Mouse (Mus musculus) urinary bladder, postnatal 14 days (tissue): ENCODE results near the gene Rtkn2.
A peak's percentile ranks its signal among the peaks of the same experiment; 100 is the strongest.

Experiments
- DNase-seq: peaks from one replicate; pipeline ENCODE4 v3.0.0; 2021; ENCODE audit warnings: low spot score

Rtkn2 gene

DNA sequence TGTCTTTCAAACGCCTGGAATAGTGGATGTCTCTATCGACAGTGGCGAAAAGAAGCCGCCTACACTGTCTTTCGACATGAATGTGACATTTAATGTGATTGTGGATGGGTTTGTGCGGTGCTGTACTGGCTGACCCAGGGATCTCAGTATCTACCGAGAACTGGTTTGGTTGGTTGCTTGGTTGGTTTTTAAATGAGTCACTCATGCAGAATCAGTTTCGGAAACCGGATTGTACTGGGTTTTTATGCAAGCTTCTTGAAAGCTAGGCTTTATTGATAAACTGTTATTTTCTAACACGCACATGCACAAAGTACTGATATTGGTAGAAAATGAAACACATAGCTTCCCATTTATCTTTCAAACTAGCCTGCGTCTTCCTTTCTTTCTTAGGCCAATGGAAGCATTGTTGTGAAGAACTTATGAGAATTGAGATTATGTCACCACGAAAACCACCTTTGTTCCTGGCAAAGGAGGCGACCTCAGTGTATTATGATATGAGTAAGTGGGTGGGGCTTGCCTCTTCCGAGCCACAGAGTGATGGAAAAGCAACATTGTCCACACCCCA is 60.4 kb downstream of the Rtkn2 start:
- DNase-seq = peak; percentile 18

DNA sequence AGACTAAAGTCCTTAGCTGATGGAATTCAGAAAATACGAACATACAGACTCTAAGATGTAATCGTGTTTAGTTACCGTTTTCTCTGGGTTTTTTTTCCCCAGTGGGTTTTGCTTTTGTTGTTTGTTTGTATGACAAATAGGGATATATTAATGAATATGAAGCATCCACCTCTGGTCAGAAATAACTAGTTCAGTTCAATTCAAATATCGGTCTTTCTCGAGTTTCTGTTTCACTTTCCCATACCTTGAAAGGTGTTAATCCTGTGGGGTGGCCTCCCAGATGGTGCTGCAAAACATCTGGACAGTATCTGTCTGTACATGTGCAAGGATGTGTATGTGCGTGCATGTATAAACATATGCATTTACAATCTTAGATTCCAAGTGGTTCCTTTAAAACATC is 61.0 kb downstream of the Rtkn2 start:
- no peak for DNase-seq

DNA sequence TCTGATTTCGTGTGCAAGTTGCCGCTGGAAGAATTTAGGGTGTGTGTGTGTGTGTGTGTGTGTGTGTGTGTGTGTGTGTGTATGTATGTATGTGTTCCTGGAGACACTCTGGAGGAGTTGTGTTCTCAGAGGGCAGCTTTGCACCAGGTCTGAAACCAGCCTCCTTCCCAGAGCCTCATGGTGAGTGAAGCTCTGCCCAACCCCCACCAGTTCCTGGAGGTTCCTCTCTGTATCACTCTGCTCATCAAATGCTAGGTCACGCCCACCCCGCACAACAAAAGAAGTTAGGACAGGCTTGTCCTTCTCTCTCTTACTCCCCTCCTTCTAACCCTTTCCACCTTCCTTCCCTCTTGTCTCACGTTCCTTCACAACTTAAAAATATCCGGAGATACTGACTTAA is 64.6 kb downstream of the Rtkn2 start:
- peak; percentile 22 for DNase-seq

DNA sequence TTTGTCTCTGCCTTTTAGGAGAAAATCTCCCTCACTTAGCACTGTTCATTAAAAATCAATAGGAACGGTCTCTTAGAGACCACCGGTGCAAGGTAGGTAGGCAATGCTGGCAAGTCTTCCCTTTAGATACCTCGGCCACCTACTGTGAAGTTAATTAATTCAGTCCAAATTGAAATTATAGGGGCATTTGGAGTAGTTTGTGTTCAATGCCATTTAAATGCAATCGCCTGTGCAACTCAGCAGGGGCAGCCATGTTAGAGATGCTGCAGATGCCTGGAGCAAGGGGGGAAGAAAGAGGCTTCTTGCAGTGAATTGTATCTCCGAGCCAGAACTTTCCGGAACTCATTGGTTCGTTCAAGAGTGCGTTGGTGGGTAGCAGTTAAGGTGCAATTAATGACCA is 65.5 kb downstream of the Rtkn2 start:
- DNase-seq = no peak

DNA sequence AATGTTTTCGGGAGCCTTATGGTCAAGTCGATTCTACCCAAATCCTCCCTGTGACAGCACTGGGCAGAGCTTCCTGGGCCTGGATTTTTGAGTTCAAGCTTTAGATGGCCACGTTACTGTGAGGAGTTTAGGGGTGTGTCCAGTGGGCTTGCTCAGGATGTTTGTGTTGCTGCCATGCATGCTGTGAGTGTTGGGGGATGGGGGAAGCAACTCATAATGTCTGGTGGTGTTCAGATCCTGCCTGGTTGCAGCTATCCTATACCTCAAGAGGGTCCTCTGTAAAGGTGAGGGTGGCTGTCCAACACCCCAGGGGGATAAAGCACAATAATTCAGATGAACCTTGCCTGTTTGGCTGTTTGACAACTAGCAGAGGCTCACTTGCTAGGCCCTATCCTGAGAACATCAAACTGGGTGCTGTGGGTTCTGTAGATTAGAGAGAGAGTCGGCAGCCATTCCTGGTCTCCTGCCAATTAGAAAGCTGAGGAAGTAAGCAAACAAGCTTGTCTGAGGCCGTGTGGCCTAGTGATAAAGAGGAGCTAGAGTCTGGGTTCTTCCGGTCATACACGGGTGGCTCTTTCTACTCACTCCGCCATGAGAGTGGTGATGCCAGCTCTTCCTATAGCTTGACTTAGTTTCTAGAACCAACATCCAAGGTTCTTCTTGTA is 69.4 kb downstream of the Rtkn2 start:
- no peak for DNase-seq

DNA sequence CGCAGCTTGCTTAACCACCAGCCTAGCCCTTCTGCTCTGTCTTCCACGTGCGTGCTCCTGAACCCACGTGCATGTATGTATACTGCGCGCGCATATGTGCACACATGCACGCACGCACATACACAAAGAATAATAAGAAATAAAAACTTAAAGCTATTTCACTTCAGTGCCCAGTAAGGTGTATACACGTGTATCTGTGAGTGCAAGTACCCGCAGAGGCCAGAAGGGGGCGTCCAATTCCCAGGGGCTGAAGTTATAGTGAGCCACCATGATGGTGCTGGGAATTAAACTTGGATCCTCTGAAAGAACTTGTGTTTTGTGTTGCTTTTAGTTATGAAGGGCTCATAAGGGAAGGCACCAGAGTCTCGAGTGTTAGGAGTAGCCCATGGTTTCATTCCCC is 71.5 kb downstream of the Rtkn2 start:
- no peak for DNase-seq

DNA sequence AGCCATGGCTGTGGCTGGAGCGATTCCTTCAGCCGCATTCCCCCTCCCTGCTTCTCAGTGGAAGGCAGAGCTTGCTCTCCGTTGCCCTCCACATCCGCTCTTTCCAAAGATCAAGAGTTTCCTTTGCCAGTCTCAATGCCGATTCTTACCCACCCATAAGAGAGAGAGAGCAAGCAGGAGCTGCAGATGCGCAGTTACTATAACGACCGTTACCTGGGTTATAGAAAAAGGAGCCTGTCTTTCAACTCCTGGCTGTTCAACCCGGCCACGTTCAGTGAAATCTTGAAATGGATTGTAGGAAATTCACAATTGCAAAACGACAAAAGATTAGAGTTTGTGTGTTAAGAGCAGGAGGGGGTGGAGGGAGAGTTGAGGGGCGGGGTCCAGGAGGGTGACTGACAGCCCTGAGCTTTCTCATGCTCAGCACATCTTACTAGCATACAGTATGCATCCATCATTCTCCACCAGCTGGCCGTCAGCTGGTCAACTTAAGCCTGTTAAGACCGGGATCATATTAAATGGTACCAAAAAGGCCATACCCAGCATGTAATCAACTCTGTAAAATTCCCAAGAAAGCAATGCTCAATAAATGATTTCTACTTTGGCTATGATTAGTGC is 72.1 kb downstream of the Rtkn2 start:
- DNase-seq = no peak

DNA sequence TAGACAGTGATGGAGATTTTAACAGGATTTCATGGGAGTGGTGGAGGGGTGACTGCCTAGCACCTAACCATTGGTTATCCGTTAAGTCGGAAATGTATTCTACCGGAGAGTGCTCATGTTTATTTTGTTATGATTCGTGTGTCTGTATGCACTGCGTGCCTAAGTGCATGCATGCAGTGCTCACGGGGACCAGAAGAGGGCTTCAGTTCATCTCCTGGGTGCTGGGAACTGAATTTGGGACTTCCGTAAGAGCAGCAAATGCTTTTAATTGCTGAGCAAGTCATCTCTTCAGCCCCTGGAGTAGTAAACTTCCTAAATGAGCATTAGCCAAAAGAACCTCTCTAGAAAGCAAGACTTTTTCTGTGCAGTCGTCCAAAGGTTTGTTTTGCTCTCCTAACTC is 72.9 kb downstream of the Rtkn2 start:
- DNase-seq = no peak

DNA sequence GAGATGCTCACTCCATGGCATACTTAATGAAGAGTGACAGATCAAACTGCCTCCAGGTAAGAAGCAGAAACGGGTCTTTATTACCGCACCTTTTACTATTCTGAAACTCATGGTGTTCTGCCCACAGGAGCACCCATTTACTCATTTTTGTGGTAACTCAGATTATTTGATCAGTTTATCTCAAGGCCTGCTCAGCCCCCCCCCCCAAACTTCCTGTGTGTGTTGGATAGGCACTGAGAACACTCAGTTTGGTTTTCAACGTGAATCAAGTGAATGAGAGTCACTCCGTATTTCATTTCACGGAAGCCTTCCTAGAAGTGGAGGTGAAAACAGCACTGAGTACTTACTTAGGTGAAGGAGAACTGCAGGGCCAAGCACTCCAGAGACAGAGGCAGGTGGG is 74.8 kb downstream of the Rtkn2 start:
- no peak for DNase-seq

DNA sequence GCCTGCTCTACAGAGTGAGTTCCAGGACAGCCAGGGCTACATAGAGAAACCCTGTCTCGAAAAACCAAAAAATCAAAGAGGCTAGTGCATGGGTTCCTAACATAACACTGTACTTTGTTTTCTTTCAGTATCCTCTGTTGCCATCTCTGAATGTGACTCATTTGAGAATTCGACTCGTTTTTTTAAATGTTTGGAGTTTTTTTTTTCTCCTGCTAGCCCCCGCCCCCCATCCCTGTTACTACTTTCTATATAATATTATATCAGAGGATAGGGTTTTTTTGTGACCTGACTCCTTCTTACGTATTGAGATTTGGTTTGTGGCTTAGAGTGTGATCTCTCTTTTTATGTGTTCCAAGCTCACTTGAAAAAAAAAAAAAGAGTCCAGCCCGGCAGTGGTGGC is 75.3 kb downstream of the Rtkn2 start:
- DNase-seq = no peak

DNA sequence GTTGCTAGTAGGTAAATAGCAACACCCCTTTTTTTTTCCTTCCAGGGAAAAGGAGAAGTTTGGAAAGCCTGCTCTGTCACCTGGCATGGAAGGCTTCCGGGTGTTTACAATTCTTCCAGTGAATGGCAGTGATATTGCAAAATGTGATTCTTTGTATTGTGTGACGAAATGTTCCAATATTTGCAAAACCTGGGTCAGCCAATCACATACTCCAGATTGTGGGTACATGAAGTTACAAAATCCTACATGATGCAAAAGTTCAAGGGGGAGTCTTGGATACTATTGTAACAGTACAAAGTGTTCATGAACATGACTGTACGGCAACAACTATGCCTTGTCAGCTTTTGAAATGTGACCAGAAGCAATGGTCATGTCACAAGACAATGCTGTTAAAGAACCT is 78.5 kb downstream of the Rtkn2 start:
- DNase-seq = no peak

DNA sequence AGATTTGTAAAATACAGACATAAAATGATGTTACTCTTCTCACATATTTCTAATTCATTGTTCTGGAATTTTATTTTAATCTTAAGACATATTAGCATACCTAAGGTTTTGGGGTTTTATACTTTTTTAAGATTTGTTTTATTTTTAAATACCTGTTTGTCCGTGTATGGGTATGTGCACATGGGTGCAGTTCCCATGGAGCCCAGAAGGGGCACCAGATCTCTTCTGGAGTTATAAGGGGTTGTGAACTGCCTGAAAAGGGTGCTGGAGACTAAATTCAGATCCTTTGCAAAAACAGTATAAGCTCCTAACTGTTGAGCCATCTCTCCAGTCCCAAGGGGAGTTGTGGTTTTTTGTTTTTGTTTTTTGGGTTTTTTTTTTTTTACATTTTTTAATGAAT is 79.0 kb downstream of the Rtkn2 start:
- no peak for DNase-seq

DNA sequence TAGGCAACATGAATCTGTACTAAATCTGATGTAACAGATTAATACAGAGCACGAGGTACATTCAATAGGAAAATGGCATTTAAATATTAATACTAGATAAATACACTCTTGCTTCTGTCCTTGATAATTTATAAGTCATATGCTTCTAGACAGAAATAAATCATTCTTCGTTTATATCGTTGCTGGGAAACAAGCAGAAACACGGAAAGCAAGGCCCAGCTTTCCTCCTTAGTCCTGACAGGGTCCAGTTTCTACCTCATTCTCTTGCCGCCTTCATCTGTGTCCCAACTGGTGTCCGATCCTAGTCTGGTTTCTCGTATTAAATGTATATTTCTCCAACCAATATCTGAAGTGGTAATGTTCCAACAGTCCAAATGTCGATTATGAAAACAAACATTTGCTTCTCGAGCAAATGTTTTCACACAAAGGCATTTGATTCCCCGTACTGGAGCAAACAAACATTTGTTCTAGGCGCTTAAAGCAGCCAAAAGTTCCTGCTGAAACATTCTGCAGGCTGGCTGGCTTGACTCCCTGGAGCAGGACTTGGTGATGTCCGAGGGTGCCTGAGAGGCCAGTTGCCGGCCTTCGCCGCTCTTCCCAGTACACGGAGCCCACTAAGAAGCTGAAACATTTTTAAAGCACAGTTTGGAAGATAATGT is 81.3 kb downstream of the Rtkn2 start:
- DNase-seq = peak; percentile 29

DNA sequence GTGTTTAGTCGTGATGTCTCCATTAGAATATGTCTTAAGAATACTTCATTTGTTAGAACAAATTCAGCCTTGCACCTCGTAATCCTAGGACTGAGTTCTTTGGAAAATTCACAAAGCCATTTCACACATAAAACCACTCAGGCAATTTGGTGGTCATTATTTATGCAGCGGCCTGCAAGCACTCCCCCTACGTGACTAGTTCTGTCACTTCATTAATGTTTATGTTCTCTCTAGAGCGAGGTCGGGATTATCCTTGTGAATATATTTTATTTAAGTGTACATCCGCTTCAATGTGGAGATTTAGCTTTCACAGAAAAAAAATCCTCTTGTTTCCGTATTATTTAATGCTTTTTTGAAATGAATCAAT is 81.9 kb downstream of the Rtkn2 start:
- no peak for DNase-seq

DNA sequence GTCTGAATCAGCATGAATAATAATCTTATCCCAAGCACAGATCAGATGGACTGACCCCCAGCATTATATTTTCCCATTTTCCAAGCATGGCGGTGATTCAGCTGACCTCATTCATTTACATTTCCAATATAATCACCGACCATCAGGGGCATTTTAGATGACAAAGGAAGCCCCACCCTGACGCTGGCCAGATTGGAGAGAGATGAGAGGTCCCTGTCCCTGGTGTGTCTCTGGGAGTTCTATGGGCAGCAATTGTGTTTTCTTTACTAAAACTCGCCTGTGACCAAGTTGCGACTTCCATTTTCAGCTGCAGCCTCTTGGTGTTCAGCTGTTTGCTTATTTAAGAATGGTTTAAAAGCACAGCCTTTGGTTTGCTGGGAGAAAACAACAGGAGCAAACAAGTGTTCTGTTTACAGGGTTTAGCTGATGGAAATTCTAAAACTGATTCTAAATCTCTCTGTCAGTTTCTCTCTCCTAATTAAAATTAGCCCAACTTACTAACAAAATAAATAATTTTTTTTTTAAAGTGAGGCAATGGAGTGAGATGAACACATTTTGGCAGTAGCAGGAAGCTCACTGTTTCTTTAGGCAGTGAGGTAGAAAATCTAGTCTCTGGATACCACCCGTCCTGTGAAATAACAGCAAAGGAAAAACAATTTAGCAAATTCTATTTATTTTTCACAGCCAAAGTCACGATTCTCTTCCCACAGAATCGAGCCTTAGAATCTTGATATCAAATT is 84.6 kb downstream of the Rtkn2 start:
- DNase-seq = no peak

DNA sequence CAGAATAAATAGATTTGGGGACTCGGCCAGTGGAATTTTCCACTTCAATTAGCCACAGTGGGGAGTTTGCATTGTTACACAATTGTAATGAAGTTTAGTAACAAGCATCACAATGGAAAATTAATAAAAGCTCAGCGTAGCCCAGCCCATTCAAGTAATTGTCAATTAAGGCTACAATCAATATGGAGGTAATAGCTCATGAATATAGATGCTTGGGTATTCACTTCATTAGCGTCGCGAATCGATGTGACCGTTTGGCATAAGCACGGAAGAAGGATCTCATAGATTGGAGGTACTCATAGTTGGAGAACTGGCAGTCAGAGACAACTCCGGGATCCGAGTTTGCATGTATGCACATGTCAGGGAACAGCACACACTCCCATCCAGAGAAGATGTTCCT is 85.2 kb downstream of the Rtkn2 start:
- DNase-seq = no peak

DNA sequence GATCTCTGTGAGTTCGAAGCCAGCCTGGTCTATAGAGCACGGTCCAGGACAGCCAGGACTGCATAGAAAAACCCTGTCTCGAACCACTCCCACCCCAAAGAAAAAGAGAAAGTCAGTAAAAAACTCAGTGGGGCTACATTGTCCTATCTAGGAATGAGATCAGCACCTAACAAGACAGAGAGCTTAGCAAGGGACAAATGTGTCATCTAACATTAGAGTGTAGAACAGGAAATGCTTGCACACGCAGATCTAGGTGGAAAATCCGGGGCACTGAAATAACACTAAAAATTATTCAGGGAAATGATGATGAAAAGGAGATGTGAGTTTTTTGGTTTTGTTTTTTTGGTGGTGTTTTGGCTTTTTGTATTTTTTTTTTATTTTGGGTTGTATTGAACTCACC is 86.8 kb downstream of the Rtkn2 start:
- DNase-seq = no peak

DNA sequence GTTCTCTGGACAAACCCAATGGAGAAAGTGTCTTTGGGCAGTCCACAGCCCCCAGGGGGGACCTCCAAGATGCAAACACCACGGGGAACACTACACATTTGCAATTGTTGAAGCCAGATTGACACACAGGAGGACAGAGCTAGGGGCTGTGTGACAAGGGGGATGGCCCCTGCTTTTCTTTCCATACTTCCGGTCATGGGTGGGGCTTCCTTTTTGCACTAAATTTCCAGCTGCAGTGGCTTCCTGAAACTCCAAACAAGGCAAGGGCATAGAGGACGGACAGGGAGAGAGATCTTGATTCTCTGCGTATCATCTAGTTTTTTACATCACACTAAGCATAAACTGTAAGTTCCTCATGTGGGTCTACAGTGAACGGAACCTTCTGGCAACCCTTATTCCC is 88.6 kb downstream of the Rtkn2 start:
- DNase-seq = no peak

DNA sequence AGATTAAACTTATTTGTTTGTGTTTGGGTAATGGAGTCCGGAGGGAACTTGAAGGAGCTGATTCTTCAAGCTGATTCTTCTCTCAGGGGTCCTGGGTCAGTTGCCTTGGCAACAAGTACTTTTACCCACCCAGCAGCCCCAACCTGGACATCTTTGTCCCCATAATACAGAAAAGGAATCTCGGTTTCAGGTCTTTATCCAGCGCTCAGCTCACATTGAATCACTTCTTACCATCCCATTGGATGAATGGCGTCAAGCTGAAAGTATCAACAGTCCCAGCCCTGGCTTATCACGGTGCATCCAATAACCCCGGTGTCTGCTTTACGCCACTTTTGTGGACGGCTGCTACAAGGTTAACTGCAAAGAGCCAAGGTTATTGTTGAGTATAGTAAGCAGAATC is 89.1 kb downstream of the Rtkn2 start:
- DNase-seq = no peak

DNA sequence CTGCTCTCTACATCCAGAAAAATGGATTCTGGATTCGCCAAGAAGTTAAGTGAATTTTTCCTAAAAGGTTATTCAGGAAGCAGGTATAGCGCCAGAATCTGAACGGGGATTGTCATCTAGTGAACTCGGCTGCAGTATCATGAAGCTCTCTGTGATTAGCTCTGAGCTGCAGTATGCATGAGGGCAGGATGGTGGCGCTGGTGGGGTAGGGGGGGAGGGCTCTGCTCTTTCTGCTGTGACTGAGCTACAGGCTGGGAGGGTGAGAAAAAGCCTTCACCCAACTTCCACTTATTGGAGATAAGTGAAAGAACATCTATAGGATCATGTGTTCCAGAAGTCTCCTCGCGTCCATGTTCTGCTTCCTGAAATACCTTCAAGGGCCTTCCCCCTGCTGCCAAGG is 91.7 kb downstream of the Rtkn2 start:
- DNase-seq = no peak

DNA sequence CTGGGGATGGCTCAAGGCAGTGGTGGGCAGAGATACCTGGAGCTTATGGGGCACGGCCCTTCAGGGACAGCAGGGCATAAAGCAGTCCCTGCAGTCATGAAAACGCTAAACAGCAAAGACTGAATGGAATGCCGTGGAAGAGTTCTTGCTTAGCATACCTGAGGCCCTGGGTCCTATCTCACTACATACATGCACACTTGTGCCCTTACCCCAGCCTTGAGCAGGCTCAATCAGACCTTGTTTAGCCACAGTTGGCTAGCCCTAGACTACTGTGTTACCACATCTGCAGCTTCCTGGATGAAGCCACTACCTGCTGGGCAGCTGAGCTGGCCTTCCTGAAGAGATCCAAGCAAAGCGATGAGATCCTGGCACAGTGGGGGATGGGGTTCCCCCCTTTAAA is 93.3 kb downstream of the Rtkn2 start:
- DNase-seq = no peak

DNA sequence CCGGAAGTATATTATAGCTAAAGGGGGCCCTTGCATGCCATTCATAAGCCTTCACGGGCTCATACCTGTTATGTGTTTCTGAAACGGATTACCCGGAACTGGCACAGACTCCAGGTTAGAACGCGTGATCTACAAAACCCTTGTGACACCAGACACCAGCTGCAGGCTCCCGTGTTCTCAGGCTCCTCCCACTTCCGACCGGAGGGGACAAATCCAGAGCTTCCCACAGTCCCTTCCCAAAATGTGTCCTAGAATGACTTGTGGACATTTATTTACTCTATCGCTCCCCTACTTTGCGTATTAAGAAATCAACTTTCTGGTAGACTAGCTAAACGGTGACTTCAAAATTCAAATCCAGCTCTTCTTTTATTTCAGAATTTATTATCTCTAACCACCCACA is 94.9 kb downstream of the Rtkn2 start:
- DNase-seq = no peak

DNA sequence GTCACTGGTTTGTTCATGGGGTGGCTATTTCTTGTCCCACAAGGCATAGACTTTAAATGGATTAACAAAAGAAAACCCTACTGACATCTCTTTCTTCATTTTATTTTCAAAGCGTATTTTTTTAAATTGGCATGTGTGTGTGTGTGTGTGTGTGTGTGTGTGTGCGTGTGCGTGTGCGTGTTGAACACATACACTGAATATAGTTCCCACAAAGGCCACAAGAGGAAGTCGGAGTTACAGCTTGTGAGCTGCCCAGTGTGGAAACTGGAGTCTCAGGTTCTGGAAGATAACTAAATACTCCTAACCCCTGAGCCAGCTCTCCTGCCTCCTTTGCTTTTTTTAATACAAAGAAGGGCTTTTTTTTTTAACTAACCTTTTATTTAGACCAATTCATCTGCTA is 95.8 kb downstream of the Rtkn2 start:
- no peak for DNase-seq
